Mouse (Mus musculus) hindbrain, embryonic 14.5 days (tissue): ENCODE measurements around the gene Mpc1. TPM values are rescaled to one million over a fixed set of nuclear protein-coding genes. Genes with fewer than 3 reads are reported as not detected.
"Not testable (repeated sequence)": the region's sequence is repeated elsewhere in the genome, so short reads cannot be mapped to it uniquely, and the experiment has no call there.

Experiments used
- ATAC-seq: fragments of 200-750 bp; cut with Nextera tagmentation; 2 replicates; pipeline ENCODE4 v1.8.0; 2017; ENCODE audit warnings: moderate number of reproducible peaks, mild to moderate bottlenecking, moderate TSS enrichment, moderate library complexity; ENCODE audit not compliant: low FRiP score
- DNase-seq: peaks from one replicate; pipeline ENCODE4 v3.0.0-alpha.2; 2015; ENCODE audit warnings: low spot score
- H3K27ac ChIP-seq: fragments of 300-500 bp; sonication (generic); 2 replicates; pipeline ENCODE4 v1.5.1; 2014; ENCODE audit warnings: mild to moderate bottlenecking, moderate library complexity
- H3K27me3 ChIP-seq: fragments of 300-500 bp; sonication (generic); 2 replicates; pipeline ENCODE4 v1.6.1; 2014; ENCODE audit warnings: mild to moderate bottlenecking, low read length, mixed read lengths; ENCODE audit not compliant: control insufficient read depth, insufficient read depth
- H3K36me3 ChIP-seq: fragments of 300-500 bp; sonication (generic); replicated peaks from 2 replicates; pipeline ENCODE4 v1.6.1; 2014; ENCODE audit not compliant: control insufficient read depth, insufficient read depth
- H3K4me1 ChIP-seq: fragments of 300-500 bp; sonication (generic); replicated peaks from 2 replicates; pipeline ENCODE4 v1.6.1; 2014; ENCODE audit warnings: antibody characterized with exemption, low read length, mixed read lengths; ENCODE audit not compliant: control insufficient read depth, insufficient read depth
- H3K4me2 ChIP-seq: fragments of 300-500 bp; sonication (generic); replicated peaks from 2 replicates; pipeline ENCODE4 v1.6.1; 2014; ENCODE audit warnings: mild to moderate bottlenecking, moderate library complexity
- H3K4me3 ChIP-seq: fragments of 300-500 bp; sonication (generic); replicated peaks from 2 replicates; pipeline ENCODE4 v1.5.1; 2014; ENCODE audit warnings: mild to moderate bottlenecking, low read length
- H3K9ac ChIP-seq: fragments of 300-500 bp; sonication (generic); 2 replicates; pipeline ENCODE4 v1.6.1; 2014
- H3K9me3 ChIP-seq: fragments of 300-500 bp; sonication (generic); 2 replicates; pipeline ENCODE4 v1.6.1; 2016; ENCODE audit warnings: low read length; ENCODE audit not compliant: control insufficient read depth
- WGBS: fragments of 180-500 bp; shearing (Covaris S2); extraction: QIAGEN DNeasy Blood & Tissue Kit; methylation state at CpG from one replicate; pipeline ENCODE4 v1.1.7; 2014; 5-methylcytosine and 5-hydroxymethylcytosine counted together
- polyA plus RNA-seq: library from polyadenylated mRNA; unstranded; fragments of >200 nt; fragmentation: Nextera tagmentation; extraction: Ambion mirVana; gene quantifications from 2 replicates; pipeline ENCODE4 v1.2.1, GENCODE M21; 2014

Gene Mpc1
- polyA plus RNA-seq, 1 experiment from 2014 or later, result 389 TPM

GRCm38 (mm10) chr17:8310838-8311614, 28.3 kb downstream of the Mpc1 start, which contains the start of gene Sft2d1:
Gene Sft2d1 (plus strand): TSS chr17:8311102.
- Histone ChIP-seq H3K9me3 (no peaks in the 10 kb centered on the region), H3K9ac (peak within 1 kb of the TSS; percentile 76), H3K4me3 (peak within 1 kb of the TSS; percentile 68), H3K4me2 (peak within 1 kb of the TSS; percentile 61), H3K27ac (peak within 1 kb of the TSS; percentile 75), H3K36me3 (no peaks in the 10 kb centered on the region), H3K27me3 (no peaks in the 10 kb centered on the region), H3K4me1 (peaks cover 18% of the 10 kb centered on the region)
- peak; percentile 95 for ATAC-seq
- DNase-seq, result peak; percentile 99
- under 1% methylated on average over 38 of the region's 54 CpGs for WGBS

GRCm38 (mm10) chr17:8311751-8312150, 29.0 kb downstream of the Mpc1 start:
- Histone ChIP-seq H3K36me3 (no peaks in the 10 kb centered on the region), H3K4me3 (peak overlapping the region; percentile 68), H3K9me3 (no peaks in the 10 kb centered on the region), H3K27me3 (no peaks in the 10 kb centered on the region), H3K9ac (peak overlapping the region; percentile 76), H3K4me1 (peaks cover 18% of the 10 kb centered on the region), H3K27ac (no peak overlapping the region), H3K4me2 (peak overlapping the region; percentile 61)
- 52% methylated on average over 3 of the region's 3 CpGs for WGBS
- no peak for ATAC-seq
- DNase-seq, result no peak

GRCm38 (mm10) chr17:8313976-8314375, 31.3 kb downstream of the Mpc1 start:
- Histone ChIP-seq H3K9ac (no peak overlapping the region), H3K27ac (no peak overlapping the region), H3K4me3 (no peak overlapping the region), H3K36me3 (no peaks in the 10 kb centered on the region), H3K4me2 (no peak overlapping the region), H3K4me1 (peaks cover 18% of the 10 kb centered on the region), H3K27me3 (no peaks in the 10 kb centered on the region), H3K9me3 (no peaks in the 10 kb centered on the region)
- DNase-seq (no peak), ATAC-seq (no peak)
- WGBS, result 92% methylated on average over 3 of the region's 3 CpGs

GRCm38 (mm10) chr17:8316251-8316650, 33.5 kb downstream of the Mpc1 start:
- Histone ChIP-seq H3K27me3 (no peaks in the 10 kb centered on the region), H3K4me2 (no peak overlapping the region), H3K4me1 (peaks cover 14% of the 10 kb centered on the region), H3K36me3 (peaks cover under 1% of the 10 kb centered on the region; the same call in 1 of the 2 replicates), H3K4me3 (no peak overlapping the region), H3K9ac (no peak overlapping the region), H3K27ac (no peak overlapping the region), H3K9me3 (no peaks in the 10 kb centered on the region)
- ATAC-seq (no peak), DNase-seq (no peak)
- 95% methylated on average over 1 of the region's 1 CpGs for whole genome bisulfite sequencing

- DNase-seq, H3K4me1 ChIP-seq, H3K4me2 ChIP-seq, H3K9ac ChIP-seq, H3K4me3 ChIP-seq, H3K9me3 ChIP-seq, H3K27me3 ChIP-seq, ATAC-seq, H3K27ac ChIP-seq: not testable (repeated sequence)
- WGBS, result 76% methylated on average over 10 of the region's 11 CpGs
- H3K36me3 ChIP-seq, result peaks cover 35% of the 10 kb centered on the region
Measured at GRCm38 (mm10) chr17:8326877-8327276, 44.2 kb downstream of the Mpc1 start.

GRCm38 (mm10) chr17:8328511-8329174, 45.9 kb downstream of the Mpc1 start:
- 70% methylated on average over 7 of the region's 7 CpGs for WGBS
- Histone ChIP-seq H3K4me3 (no peak overlapping the region), H3K4me1 (no peaks in the 10 kb centered on the region), H3K9ac (no peak overlapping the region), H3K4me2 (no peak overlapping the region), H3K9me3 (no peaks in the 10 kb centered on the region), H3K27ac (no peak overlapping the region), H3K27me3 (no peaks in the 10 kb centered on the region), H3K36me3 (peaks cover 27% of the 10 kb centered on the region)
- ATAC-seq (no peak), DNase-seq (no peak)

GRCm38 (mm10) chr17:8330602-8331001, 47.9 kb downstream of the Mpc1 start:
- Histone ChIP-seq H3K27me3 (no peaks in the 10 kb centered on the region), H3K4me3 (no peak overlapping the region), H3K9me3 (no peaks in the 10 kb centered on the region), H3K9ac (no peak overlapping the region), H3K4me2 (no peak overlapping the region), H3K27ac (no peak overlapping the region), H3K36me3 (peaks cover 15% of the 10 kb centered on the region), H3K4me1 (no peaks in the 10 kb centered on the region)
- DNase-seq, result no peak
- ATAC-seq, result no peak
- WGBS, result 74% methylated on average over 5 of the region's 5 CpGs

GRCm38 (mm10) chr17:8337159-8337558, 54.5 kb downstream of the Mpc1 start, which contains the start of gene Prr18:
Gene Prr18 (plus strand): TSS chr17:8337459.
- not testable (repeated sequence) for H3K9me3 ChIP-seq, H3K9ac ChIP-seq, H3K36me3 ChIP-seq, ATAC-seq, H3K4me3 ChIP-seq, DNase-seq, H3K4me2 ChIP-seq, H3K27ac ChIP-seq, H3K27me3 ChIP-seq
- H3K4me1 ChIP-seq, result peaks cover 22% of the 10 kb centered on the region
- whole genome bisulfite sequencing, result no CpG with 5 or more reads among the region's 5 CpGs

GRCm38 (mm10) chr17:8339666-8340374, 57.1 kb downstream of the Mpc1 start:
- 11% methylated on average over 8 of the region's 8 CpGs for WGBS
- Histone ChIP-seq H3K9ac (peak overlapping the region; percentile 75), H3K9me3 (no peaks in the 10 kb centered on the region), H3K4me1 (peaks cover 39% of the 10 kb centered on the region), H3K4me2 (peak overlapping the region; percentile 84), H3K27ac (peak overlapping the region; percentile 94), H3K36me3 (no peaks in the 10 kb centered on the region), H3K27me3 (0 out of 2 replicates have a peak, but pooled peaks cover 3% of the 10 kb centered on the region), H3K4me3 (peak overlapping the region; percentile 51)
- ATAC-seq (peak; percentile 69; the same call in 1 of the 2 replicates), DNase-seq (peak; percentile 57)
